Mouse (Mus musculus): ENCODE measurements at regions not wholly inside any gene's neighbourhood (a gene's known extent, or its start where the extent isn't known, plus 50 kb on each side); places are given as distances from the start of the nearest gene placed in this dataset.

DNA sequence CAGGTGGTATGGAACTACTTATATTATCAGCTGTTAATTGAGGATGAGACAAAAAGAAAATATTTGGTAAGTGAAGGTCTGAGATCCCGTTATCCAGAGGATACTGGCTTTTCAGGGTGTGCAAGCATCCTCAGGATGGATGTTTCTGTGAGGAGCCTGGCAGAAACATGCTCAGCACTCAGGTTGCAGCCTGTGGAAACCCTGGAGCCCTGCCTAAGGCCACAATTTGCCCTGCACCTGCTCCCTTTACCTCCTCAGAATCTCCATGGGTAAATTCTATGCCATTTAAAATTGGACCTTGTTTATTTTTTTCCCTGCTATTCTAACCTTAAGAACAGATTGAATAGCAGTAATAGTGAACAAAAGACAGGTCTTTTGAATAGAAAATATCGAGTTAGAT lies 201.3 kb downstream of the Drd1 start:
- 55% methylated on average over 2 of the region's 2 CpGs for WGBS
- H3K27ac ChIP-seq (replicated peaks) = no peak overlapping the region
- H3K9me3 ChIP-seq (replicated peaks) = no peaks in the 10 kb centered on the region
- H3K4me2 ChIP-seq (replicated peaks) = no peak overlapping the region
- no peak for ATAC-seq (ENCODE audit: insufficient number of reproducible peaks, low FRiP score, low TSS enrichment, low read depth)
- no peak overlapping the region for H3K4me3 ChIP-seq (replicated peaks)
- no peaks in the 10 kb centered on the region for H3K4me1 ChIP-seq
- no peaks in the 10 kb centered on the region; the same call in 1 of the 2 replicates for H3K27me3 ChIP-seq
- H3K9ac ChIP-seq = no peak overlapping the region
- no peaks in the 10 kb centered on the region for H3K36me3 ChIP-seq

DNA sequence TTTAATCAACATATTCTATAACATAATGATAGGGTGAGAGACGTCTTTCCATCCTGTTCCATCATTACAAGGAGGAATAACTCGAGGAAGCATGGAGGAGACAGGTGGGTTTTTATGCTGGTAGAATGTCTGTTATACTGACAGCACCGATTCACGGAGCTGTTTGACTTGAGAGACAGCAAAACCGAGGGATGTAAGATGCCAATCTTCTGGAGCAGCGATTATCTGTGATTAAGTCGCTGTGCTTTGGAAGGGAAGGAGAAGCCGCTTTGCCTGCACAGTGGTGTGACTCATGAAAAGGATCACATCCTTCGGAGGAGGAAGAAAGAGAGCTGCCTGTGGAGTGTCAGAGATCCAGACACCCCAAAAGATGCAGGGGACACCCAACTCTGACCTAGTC lies 205.4 kb downstream of the Drd1 start:
- H3K4me2 ChIP-seq (replicated peaks) = no peak overlapping the region
- H3K27me3 ChIP-seq = no peaks in the 10 kb centered on the region
- H3K9me3 ChIP-seq (replicated peaks) = no peaks in the 10 kb centered on the region
- no peaks in the 10 kb centered on the region for H3K36me3 ChIP-seq
- H3K27ac ChIP-seq (replicated peaks) = no peak overlapping the region
- no peaks in the 10 kb centered on the region for H3K4me1 ChIP-seq
- ATAC-seq (ENCODE audit: insufficient number of reproducible peaks, low FRiP score, low TSS enrichment, low read depth) = no peak
- H3K9ac ChIP-seq = no peak overlapping the region
- 63% methylated on average over 9 of the region's 9 CpGs for WGBS
- no peak overlapping the region for H3K4me3 ChIP-seq (replicated peaks)

DNA sequence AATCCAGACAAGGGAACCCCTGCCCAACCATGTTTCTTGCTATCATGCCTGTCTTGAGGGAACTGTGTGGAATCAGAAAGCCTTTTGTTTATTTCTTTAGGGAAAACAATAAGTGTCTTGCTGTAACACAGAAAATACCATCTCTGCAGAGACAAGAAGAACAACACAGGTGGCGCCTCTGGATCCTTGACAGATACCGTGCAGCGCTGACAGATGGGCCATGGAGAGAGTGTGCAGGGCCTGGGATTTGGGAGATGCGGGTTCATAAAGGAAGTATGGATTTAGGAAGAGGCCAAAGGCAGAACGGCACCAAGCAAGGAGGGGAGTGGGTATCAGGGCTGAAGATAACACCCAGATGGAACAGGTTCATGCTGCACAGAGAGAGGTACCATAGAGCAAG lies 209.3 kb downstream of the Drd1 start:
- Histone ChIP-seq H3K4me3 (replicated peaks) (no peak overlapping the region), H3K9me3 (replicated peaks) (no peaks in the 10 kb centered on the region), H3K9ac (no peak overlapping the region), H3K36me3 (no peaks in the 10 kb centered on the region), H3K4me1 (no peaks in the 10 kb centered on the region), H3K4me2 (replicated peaks) (no peak overlapping the region), H3K27ac (replicated peaks) (no peak overlapping the region), H3K27me3 (no peaks in the 10 kb centered on the region)
- 83% methylated on average over 5 of the region's 5 CpGs for WGBS
- ATAC-seq (ENCODE audit: insufficient number of reproducible peaks, low FRiP score, low TSS enrichment, low read depth) = no peak

DNA sequence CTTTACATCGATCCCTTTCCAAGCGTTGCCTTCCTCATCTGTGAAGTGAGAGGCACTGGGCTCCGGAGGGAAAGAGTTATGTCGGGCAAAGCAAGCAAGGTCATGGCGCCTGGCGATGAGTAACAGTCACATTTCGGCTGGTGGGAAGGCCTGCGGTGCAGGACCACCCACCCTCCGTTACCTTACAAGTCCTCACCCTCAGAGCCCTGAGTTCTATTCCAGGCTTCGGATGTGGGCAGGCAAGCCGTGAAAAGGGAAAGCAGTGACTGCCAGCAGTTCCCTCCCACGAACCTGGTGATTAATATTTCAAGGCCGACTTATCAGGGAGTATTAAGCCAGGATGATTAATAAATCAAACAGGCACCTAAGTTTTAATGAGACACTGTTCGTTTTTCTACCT lies 209.7 kb downstream of the Drd1 start:
- Histone ChIP-seq H3K27ac (replicated peaks) (no peak overlapping the region), H3K27me3 (no peaks in the 10 kb centered on the region), H3K4me3 (replicated peaks) (no peak overlapping the region), H3K36me3 (no peaks in the 10 kb centered on the region), H3K9ac (no peak overlapping the region), H3K9me3 (replicated peaks) (no peaks in the 10 kb centered on the region), H3K4me2 (replicated peaks) (no peak overlapping the region), H3K4me1 (no peaks in the 10 kb centered on the region)
- ATAC-seq (ENCODE audit: insufficient number of reproducible peaks, low FRiP score, low TSS enrichment, low read depth) = no peak
- WGBS = 84% methylated on average over 14 of the region's 14 CpGs

DNA sequence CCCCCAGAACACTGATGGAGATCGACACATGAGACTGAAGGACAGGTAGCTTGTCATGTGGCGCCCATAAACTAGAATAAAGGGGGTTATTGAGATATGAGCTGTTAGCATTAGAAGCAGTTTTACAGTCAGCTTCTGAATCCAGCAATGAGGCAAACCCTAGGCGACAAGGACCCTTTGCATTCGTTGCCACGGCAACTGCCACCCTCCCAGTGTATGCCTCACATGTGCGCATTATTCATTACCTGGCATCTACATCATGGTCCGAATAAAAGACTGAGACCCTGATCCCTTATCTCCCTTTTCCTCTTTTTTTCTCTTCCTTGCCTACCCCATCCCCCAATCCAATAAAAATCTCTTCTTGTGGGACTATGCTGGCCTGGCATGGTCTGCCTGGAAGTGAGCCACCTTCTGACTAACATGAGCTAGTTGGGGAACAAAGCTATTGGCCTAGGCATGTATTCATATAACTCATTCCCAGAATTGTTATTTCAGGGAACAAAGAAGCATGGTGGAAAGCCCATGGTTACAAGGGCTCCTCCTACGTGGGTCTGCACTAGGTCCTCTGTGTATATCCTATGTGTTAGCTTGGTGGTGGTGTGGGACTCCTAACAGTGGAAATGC lies 229.4 kb downstream of the Drd1 start:
- Histone ChIP-seq H3K9me3 (replicated peaks) (no peaks in the 10 kb centered on the region), H3K27ac (replicated peaks) (no peak overlapping the region), H3K36me3 (no peaks in the 10 kb centered on the region), H3K9ac (no peak overlapping the region), H3K4me1 (no peaks in the 10 kb centered on the region), H3K4me3 (replicated peaks) (no peak overlapping the region), H3K27me3 (no peaks in the 10 kb centered on the region), H3K4me2 (replicated peaks) (no peak overlapping the region)
- ATAC-seq (ENCODE audit: insufficient number of reproducible peaks, low FRiP score, low TSS enrichment, low read depth) = no peak
- 75% methylated on average over 8 of the region's 8 CpGs for WGBS

DNA sequence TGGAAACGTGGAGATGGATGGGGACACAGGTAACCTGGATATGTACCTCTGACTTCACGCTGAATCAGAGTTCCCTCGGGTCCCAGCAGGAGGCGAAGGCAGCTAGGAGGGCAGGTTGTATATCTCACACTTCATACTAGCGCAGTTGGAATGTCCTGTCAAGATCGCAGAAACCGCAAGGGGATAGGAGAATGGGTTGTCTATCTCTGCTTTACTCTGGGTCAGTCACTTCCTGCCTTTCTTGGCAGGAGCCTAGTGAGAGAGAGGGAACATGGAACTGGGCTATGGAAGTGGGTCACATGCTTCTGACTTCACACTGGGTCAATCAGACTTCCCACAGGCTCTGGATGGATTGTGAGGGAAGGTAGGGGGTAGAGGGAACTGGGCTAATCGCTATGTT lies 233.4 kb downstream of the Drd1 start:
- Histone ChIP-seq H3K4me1 (no peaks in the 10 kb centered on the region), H3K9ac (no peak overlapping the region), H3K36me3 (no peaks in the 10 kb centered on the region), H3K27ac (replicated peaks) (no peak overlapping the region), H3K4me3 (replicated peaks) (no peak overlapping the region), H3K4me2 (replicated peaks) (no peak overlapping the region), H3K9me3 (replicated peaks) (no peaks in the 10 kb centered on the region), H3K27me3 (no peaks in the 10 kb centered on the region; the same call in 1 of the 2 replicates)
- ATAC-seq (ENCODE audit: insufficient number of reproducible peaks, low FRiP score, low TSS enrichment, low read depth) = no peak
- WGBS = 81% methylated on average over 8 of the region's 8 CpGs

DNA sequence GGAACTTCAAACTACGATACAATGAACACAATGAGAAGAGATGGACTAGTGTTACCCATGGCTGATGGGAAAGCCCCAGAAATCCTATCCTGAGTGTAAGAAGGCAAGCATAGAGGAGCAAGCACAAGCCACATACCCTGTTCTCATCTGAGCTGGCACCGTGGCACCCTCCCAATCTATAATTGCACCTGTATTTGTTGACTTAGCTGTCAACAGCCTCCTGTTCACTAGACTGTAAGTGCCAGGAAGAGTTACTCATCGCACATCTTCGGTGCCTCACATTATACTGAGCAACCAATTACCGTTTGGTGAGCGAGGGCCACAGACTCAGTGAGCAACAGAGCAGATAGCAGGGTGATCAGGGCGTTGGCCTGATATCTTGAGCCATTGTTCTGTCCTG lies 239.9 kb downstream of the Drd1 start:
- H3K4me3 ChIP-seq (replicated peaks) = no peak overlapping the region
- no peak for ATAC-seq (ENCODE audit: insufficient number of reproducible peaks, low FRiP score, low TSS enrichment, low read depth)
- 85% methylated on average over 7 of the region's 7 CpGs for WGBS
- 0 out of 2 replicates have a peak, but pooled peaks cover 6% of the 10 kb centered on the region for H3K4me1 ChIP-seq
- no peaks in the 10 kb centered on the region for H3K9me3 ChIP-seq (replicated peaks)
- peaks cover 22% of the 10 kb centered on the region for H3K27me3 ChIP-seq
- H3K4me2 ChIP-seq (replicated peaks) = no peak overlapping the region
- no peaks in the 10 kb centered on the region for H3K36me3 ChIP-seq
- H3K9ac ChIP-seq = no peak overlapping the region
- H3K27ac ChIP-seq (replicated peaks) = no peak overlapping the region

DNA sequence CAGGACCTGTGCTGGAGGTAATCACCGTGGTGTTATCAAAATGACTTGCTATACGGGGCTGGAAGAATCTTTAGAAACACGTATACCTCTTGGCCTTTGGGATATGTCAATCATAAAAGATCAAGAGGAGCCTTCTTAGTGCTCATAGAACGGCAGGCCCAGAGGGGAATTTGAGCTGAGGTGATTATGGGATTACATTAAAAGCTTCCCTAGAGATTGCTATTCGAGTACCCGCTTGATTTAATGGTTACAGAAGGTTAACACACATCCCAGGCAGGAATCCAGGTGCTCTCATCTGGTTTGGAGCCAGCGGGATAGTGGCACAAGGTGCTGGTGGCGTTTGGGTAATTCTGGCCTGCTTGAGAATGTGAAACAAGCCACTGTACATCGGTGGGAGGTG lies 241.4 kb downstream of the Drd1 start:
- no peak for ATAC-seq (ENCODE audit: insufficient number of reproducible peaks, low FRiP score, low TSS enrichment, low read depth)
- 18% methylated on average over 9 of the region's 9 CpGs for WGBS
- H3K4me3 ChIP-seq (replicated peaks) = no peak overlapping the region
- H3K9ac ChIP-seq = no peak overlapping the region
- H3K36me3 ChIP-seq = no peaks in the 10 kb centered on the region
- H3K27ac ChIP-seq (replicated peaks) = no peak overlapping the region
- 0 out of 2 replicates have a peak, but pooled peaks cover 6% of the 10 kb centered on the region for H3K4me1 ChIP-seq
- H3K27me3 ChIP-seq = peaks cover 22% of the 10 kb centered on the region
- H3K4me2 ChIP-seq (replicated peaks) = no peak overlapping the region
- no peaks in the 10 kb centered on the region for H3K9me3 ChIP-seq (replicated peaks)

DNA sequence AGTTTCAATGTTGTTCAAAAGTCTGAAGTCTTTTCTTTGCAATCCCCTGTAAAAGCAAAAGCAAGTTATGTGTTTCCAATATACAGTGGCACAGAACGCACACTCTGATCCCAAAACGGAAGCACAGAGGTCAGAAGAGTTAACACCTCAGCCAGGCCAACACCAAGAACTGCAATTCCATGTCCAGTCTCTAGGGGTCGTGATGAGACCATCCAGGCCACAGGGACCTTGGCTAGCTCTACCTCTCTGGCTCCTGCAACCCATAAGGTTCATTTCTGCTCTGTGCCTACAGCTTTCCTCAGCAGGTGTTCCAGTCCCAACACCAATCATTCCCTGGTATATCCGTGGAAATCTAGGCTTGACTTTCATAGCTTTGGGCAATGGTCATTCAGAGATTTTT lies 243.6 kb downstream of the Drd1 start:
- no peaks in the 10 kb centered on the region for H3K9me3 ChIP-seq (replicated peaks)
- no peak overlapping the region for H3K4me2 ChIP-seq (replicated peaks)
- no peak overlapping the region for H3K9ac ChIP-seq
- 35% methylated on average over 4 of the region's 4 CpGs for WGBS
- no peak overlapping the region for H3K4me3 ChIP-seq (replicated peaks)
- peaks cover 32% of the 10 kb centered on the region for H3K27me3 ChIP-seq
- peaks cover 21% of the 10 kb centered on the region for H3K4me1 ChIP-seq
- H3K27ac ChIP-seq (replicated peaks) = no peak overlapping the region
- ATAC-seq (ENCODE audit: insufficient number of reproducible peaks, low FRiP score, low TSS enrichment, low read depth) = no peak
- H3K36me3 ChIP-seq = no peaks in the 10 kb centered on the region

DNA sequence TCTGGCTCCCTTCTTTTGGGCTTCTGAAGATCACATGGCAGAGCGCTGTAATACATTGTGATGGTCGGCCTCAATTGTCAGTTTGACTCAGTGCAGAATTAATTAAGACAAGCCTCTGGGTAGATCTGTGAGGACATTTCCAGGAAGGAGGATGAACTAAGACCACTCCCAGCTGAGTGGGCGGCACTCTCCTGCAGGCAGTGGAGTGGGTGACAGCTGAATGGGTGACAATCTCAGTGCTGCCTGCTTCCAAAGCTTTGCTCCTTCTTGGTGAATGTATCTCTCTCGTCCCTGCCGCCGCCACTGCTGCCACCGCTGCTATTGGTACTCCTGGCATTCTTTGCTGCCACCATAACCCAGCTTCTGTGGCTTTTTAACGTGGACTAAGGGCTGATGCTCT lies 244.4 kb downstream of the Drd1 start:
- no peaks in the 10 kb centered on the region for H3K36me3 ChIP-seq
- H3K4me3 ChIP-seq (replicated peaks) = no peak overlapping the region
- WGBS = 64% methylated on average over 8 of the region's 8 CpGs
- peaks cover 21% of the 10 kb centered on the region for H3K4me1 ChIP-seq
- no peak overlapping the region for H3K27ac ChIP-seq (replicated peaks)
- H3K9me3 ChIP-seq (replicated peaks) = no peaks in the 10 kb centered on the region
- peaks cover 35% of the 10 kb centered on the region for H3K27me3 ChIP-seq
- H3K4me2 ChIP-seq (replicated peaks) = no peak overlapping the region
- H3K9ac ChIP-seq = no peak overlapping the region
- ATAC-seq (ENCODE audit: insufficient number of reproducible peaks, low FRiP score, low TSS enrichment, low read depth) = no peak

DNA sequence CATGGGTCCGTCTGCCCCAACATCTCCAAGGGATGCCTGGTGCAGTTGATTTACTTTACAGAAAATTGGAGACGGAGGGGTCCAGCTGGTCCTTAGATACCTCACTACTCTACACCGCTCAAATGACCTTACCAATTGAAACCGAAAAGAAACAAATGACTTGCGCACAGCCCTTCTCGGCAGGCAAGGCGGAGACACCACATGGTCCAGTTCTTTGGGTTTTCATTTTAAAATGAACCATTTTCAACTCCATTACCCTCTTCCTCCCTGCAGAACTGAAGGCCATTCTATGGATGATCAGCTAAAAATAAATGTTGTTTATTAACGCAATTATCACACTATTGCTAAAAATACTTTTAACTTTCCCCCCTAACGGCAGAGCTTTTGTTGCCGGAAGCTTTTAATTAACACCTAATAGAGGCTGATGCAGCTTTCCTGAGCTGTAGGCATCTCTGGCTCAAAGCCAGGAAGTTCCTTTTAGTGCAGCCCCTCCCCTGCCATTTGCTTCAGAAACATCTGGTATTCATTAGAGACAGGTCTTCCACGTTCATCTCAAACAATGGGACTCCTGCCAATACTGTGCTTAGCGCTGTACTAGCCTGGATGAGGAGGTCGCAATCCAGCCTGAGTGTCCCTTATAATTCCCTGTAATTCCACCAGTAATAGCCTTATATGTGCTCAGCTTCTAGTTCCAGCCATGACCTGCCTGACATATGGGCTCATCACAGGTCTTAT lies 247.5 kb downstream of the Drd1 start:
- WGBS = 31% methylated on average over 13 of the region's 13 CpGs
- Histone ChIP-seq H3K27me3 (peaks cover 31% of the 10 kb centered on the region), H3K4me2 (replicated peaks) (no peak overlapping the region), H3K36me3 (no peaks in the 10 kb centered on the region), H3K4me3 (replicated peaks) (no peak overlapping the region), H3K9ac (no peak overlapping the region), H3K9me3 (replicated peaks) (no peaks in the 10 kb centered on the region), H3K4me1 (peaks cover 21% of the 10 kb centered on the region), H3K27ac (replicated peaks) (no peak overlapping the region)
- ATAC-seq (ENCODE audit: insufficient number of reproducible peaks, low FRiP score, low TSS enrichment, low read depth) = no peak

DNA sequence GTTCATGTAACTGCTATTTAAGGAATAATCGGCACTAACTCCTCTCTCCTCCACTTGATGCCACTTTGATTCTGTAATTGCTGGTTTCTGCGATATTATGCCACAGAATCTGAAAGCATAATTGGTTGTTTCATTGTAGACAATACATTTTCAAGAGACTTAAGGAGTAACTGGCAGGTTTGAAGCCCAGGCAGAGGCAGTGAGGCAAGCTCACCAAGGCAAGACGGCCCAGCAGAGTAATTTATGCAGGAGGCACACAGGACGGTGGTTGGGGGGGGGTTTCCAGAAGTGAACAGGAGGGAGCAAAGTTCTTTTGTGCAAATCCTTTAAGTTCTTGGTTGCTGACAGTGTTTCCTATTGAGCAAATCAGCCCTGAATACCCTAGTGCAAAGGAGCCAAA lies 249.6 kb downstream of the Drd1 start:
- H3K9ac ChIP-seq = no peak overlapping the region
- 42% methylated on average over 4 of the region's 4 CpGs for WGBS

More for the DNA sequence above, 249.6 kb downstream of the Drd1 start:
- Histone ChIP-seq H3K4me1 (peaks cover 15% of the 10 kb centered on the region), H3K4me2 (replicated peaks) (no peak overlapping the region), H3K4me3 (replicated peaks) (no peak overlapping the region), H3K36me3 (no peaks in the 10 kb centered on the region), H3K9me3 (replicated peaks) (no peaks in the 10 kb centered on the region), H3K27ac (replicated peaks) (no peak overlapping the region), H3K27me3 (peaks cover 22% of the 10 kb centered on the region)
- no peak for ATAC-seq (ENCODE audit: insufficient number of reproducible peaks, low FRiP score, low TSS enrichment, low read depth)

Data from embryonic facial prominence, embryonic 15.5 days (tissue).